Mouse (Mus musculus) liver, adult 2 months (tissue): ENCODE measurements around the gene Bid. TPM values are rescaled to one million over a fixed set of nuclear protein-coding genes. Genes with fewer than 3 reads are reported as not detected.
A peak's percentile ranks its signal among the peaks of the same experiment; 100 is the strongest.
"Not testable (repeated sequence)": the region's sequence is repeated elsewhere in the genome, so short reads cannot be mapped to it uniquely, and the experiment has no call there.

Experiments used
- DNase-seq: peaks from one replicate; pipeline ENCODE4 v3.0.0-alpha.2; 2011; ENCODE audit warnings: low read depth, low spot score; ENCODE audit errors: extremely low read depth
- H3K27ac ChIP-seq: fragments of 200-500 bp; replicated peaks from 2 replicates; pipeline ENCODE4 v1.5.1; 2012; ENCODE audit warnings: low read depth, mild to moderate bottlenecking, control low read depth, inconsistent platforms, low read length; ENCODE audit not compliant: insufficient read depth
- H3K27me3 ChIP-seq: fragments of 200-500 bp; 2 replicates; pipeline ENCODE4 v1.6.1; 2012; ENCODE audit warnings: mild to moderate bottlenecking, moderate library complexity, low read length, inconsistent platforms; ENCODE audit not compliant: control insufficient read depth, insufficient read depth
- H3K36me3 ChIP-seq: fragments of 200-500 bp; 2 replicates; pipeline ENCODE4 v1.6.1; 2012; ENCODE audit warnings: low read length, inconsistent platforms; ENCODE audit not compliant: control insufficient read depth, insufficient read depth
- H3K4me1 ChIP-seq: fragments of 200-500 bp; 2 replicates; pipeline ENCODE4 v1.6.1; 2011; ENCODE audit warnings: low read length; ENCODE audit not compliant: control insufficient read depth, insufficient read depth
- H3K4me3 ChIP-seq: fragments of 200-500 bp; 2 replicates; pipeline ENCODE4 v1.5.1; 2011; ENCODE audit warnings: low read depth, mild to moderate bottlenecking, control low read depth, low read length, moderate library complexity; ENCODE audit not compliant: insufficient read depth
- H3K79me2 ChIP-seq: fragments of 200-500 bp; 2 replicates; pipeline ENCODE4 v1.6.1; 2012; ENCODE audit warnings: inconsistent platforms, mild to moderate bottlenecking, low read length, moderate library complexity; ENCODE audit not compliant: control insufficient read depth, insufficient read depth
- H3K9ac ChIP-seq: fragments of 200-500 bp; 2 replicates; pipeline ENCODE4 v1.6.1; 2012; ENCODE audit warnings: low read depth, mild to moderate bottlenecking, control low read depth, inconsistent platforms, low read length
- CTCF ChIP-seq: fragments of 200-500 bp; IDR thresholded peaks from 2 replicates; pipeline ENCODE4 v1.5.1; 2011; ENCODE audit warnings: low read depth, low read length, control low read depth
- POLR2A ChIP-seq: fragments of 200-500 bp; IDR thresholded peaks from 2 replicates; pipeline ENCODE4 v1.6.1; 2011; ENCODE audit warnings: low read length, control low read depth; ENCODE audit not compliant: insufficient read depth; ENCODE audit errors: extremely low read depth
- WGBS: fragments of 180-500 bp; shearing (Covaris S2); methylation state at CpG from one replicate; pipeline ENCODE4 v1.1.7; 2018; 5-methylcytosine and 5-hydroxymethylcytosine counted together
- polyA plus RNA-seq: library from polyadenylated mRNA; depleted of rRNA; stranded (reverse); fragments of >200 nt; gene quantifications from 2 replicates; pipeline ENCODE4 v1.2.3, GENCODE M21; 2012
- total RNA-seq: library from RNA; depleted of rRNA; stranded (reverse); fragments of >200 nt; gene quantifications from 2 replicates; pipeline ENCODE4 v1.2.3, GENCODE M21; 2014

Bid gene
- total and polyA plus RNA-seq, 2 experiments, result 6.9 to 13.9 TPM

DNA sequence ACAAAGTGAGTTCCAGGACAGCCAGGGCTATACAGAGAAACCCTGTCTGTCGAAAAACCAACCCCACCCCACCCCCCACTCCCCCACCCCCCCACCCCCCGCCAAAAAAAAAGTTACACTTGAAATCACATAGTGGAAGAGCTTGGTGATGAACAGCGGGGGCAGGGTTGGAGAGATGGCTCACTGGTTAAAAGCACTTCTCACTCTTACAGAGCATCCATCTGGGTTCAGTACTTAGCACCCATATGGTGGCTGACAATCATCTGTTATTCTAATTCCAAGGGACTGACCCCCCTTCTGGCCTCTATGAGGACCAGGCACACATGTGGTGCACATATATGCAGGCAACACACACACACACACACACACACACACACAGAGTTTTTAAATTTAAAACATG, 1.3 kb upstream of the Bid start:
- Histone ChIP-seq H3K9ac (no peak overlapping the region), H3K27me3 (no peaks in the 10 kb centered on the region), H3K4me3 (no peak overlapping the region), H3K4me1 (peaks cover 8% of the 10 kb centered on the region), H3K36me3 (no peaks in the 10 kb centered on the region), H3K27ac (no peak overlapping the region), H3K79me2 (no peaks in the 10 kb centered on the region)
- 58% methylated on average over 3 of the region's 3 CpGs for WGBS
- DNase-seq, result no peak
- TF ChIP-seq CTCF (no peak), POLR2A (no peak)

DNA sequence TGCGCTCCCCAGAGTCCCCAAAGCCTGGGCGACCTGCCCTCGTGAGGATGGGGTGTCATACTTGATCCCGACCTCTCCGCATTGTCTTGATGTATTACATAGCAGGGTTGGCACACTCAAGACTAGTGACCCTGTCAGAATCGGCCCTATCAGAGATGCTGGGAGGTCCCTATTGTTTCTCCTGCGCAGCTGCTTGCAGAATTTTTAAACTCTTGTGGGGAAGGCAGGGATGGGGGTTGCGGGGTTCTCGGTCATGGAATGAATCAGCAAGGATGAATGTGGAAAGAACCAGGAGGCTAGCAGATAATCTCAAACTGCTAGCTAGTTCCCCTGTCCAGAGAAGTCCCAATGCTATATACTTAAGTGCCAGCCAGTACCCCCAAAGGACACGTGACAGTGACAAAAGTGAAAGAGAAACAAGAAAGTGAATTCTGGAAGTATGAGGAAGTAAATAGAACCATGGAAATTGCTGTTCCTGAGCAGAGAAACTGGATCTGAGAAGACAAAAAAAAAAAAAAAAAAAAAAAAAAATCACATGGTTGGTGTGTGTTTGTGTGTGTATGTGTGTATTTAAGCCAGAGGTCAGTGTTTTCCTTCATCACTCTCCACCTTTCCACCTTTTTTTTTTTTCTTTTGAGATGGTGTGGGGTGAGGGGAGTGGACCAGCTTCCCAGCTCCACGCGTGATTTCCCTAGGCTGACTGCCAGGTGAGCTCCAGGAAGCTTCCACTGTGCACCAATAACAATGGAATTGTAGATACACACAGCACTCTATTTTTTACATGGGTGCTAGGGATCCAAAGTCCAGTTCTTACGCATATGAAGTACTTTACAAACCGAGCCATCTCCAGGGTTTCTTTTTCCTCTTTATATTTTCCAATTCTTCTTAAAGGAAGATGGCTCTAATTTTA, 574 bp upstream of the Bid start:
- H3K9ac ChIP-seq, result peak overlapping the region; percentile 52; the same call in 1 of the 2 replicates
- H3K4me3 ChIP-seq, result peak overlapping the region; percentile 80
- DNase-seq, result peak; percentile 67
- not testable (repeated sequence) for H3K4me1 ChIP-seq, H3K27me3 ChIP-seq, H3K79me2 ChIP-seq, H3K36me3 ChIP-seq
- H3K27ac ChIP-seq, result peak overlapping the region; percentile 61
- 8% methylated on average over 10 of the region's 14 CpGs for WGBS

DNA sequence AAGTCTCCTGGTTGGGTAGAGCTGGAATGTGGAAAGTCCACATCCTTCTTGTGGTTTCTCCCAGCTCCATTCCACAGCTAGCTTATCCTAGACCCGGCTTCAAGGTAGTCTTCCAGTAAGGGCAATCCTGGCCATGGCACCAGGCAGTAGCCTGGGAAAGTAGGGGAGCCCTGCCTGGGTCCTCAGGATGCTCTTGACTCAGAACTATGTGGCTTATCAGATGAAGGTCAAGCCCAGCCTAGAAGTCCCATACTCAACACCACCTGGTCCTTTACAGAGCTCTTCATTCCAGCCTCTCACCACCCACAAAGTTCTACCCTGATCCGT, 1.0 kb downstream of the Bid start:
- Histone ChIP-seq H3K4me3 (no peak overlapping the region), H3K27ac (no peak overlapping the region), H3K27me3 (no peaks in the 10 kb centered on the region), H3K36me3 (no peaks in the 10 kb centered on the region), H3K9ac (no peak overlapping the region), H3K4me1 (peaks cover 8% of the 10 kb centered on the region), H3K79me2 (peaks cover 5% of the 10 kb centered on the region; the same call in 1 of the 2 replicates)
- no peak for TF ChIP-seq CTCF
- no peak for TF ChIP-seq POLR2A
- WGBS, result 46% methylated on average over 2 of the region's 2 CpGs
- no peak for DNase-seq

DNA sequence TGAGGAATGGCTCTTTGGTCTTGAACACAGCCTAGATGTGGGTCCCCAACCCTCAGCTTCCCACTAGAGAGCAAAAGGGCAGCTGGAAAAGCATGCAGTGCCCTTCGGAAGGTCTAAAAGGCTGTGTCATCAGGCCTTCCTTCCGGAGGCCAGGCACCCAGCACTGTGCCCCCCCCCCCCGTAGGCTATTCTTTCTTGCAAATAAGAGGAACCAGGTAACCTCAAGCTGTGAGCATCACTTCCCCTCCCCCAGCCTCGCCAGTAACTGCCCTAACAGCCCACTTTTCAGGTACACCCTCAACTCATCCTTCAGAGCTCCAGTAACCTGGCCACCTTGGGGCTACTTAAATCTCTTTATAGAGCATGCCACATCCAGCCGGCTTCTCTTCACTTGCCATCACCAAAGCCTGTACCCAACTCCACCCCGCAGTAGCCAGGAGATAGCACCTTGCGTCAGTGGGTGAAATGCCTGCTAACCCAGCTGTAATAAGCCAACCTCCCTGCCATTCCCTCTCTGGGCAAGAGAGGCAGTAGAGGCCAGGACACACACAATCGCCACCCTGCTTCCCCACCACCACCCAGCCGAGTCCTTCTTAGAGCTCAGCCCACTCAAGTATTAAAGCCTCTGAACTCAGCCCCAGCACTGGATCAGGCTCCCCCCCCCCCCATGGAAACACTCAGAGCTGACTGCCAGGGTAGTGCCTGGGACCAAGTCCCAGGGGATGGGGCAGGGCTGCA, 1.6 kb downstream of the Bid start:
- no peaks in the 10 kb centered on the region for H3K36me3 ChIP-seq
- H3K4me3 ChIP-seq, result no peak overlapping the region
- H3K79me2 ChIP-seq, result peaks cover 5% of the 10 kb centered on the region; the same call in 1 of the 2 replicates
- no peak overlapping the region for H3K9ac ChIP-seq
- peaks cover 8% of the 10 kb centered on the region for H3K4me1 ChIP-seq
- no peaks in the 10 kb centered on the region for H3K27me3 ChIP-seq
- peak; percentile 37 for DNase-seq
- TF ChIP-seq POLR2A (no peak), CTCF (peak; percentile 60)
- no peak overlapping the region for H3K27ac ChIP-seq
- WGBS, result 39% methylated on average over 9 of the region's 9 CpGs

DNA sequence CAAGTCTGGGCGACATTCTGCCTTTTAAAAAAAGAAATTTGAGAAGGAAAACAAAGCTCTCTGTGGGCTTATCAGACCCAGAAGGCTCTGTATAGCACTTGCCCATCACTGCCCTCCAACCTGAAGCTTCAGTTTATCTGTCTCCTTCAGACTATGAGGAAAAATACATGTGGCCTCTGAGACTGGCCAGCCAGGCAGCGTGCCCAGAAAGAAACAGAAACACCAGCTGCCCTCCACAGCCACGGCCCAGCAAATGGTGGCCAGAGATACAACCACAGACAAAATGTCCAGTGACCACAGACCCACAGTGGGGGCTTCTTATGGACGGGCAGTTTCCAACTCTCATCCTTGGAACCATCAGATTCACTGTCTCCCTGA, 2.1 kb downstream of the Bid start:
- H3K36me3 ChIP-seq, result no peaks in the 10 kb centered on the region
- H3K79me2 ChIP-seq, result peaks cover 5% of the 10 kb centered on the region; the same call in 1 of the 2 replicates
- no peak for TF ChIP-seq CTCF
- no peak for TF ChIP-seq POLR2A
- 75% methylated on average over 4 of the region's 4 CpGs for WGBS
- DNase-seq, result no peak
- H3K4me1 ChIP-seq, result peaks cover 8% of the 10 kb centered on the region
- H3K27me3 ChIP-seq, result no peaks in the 10 kb centered on the region
- H3K4me3 ChIP-seq, result no peak overlapping the region
- H3K9ac ChIP-seq, result no peak overlapping the region
- H3K27ac ChIP-seq, result no peak overlapping the region

DNA sequence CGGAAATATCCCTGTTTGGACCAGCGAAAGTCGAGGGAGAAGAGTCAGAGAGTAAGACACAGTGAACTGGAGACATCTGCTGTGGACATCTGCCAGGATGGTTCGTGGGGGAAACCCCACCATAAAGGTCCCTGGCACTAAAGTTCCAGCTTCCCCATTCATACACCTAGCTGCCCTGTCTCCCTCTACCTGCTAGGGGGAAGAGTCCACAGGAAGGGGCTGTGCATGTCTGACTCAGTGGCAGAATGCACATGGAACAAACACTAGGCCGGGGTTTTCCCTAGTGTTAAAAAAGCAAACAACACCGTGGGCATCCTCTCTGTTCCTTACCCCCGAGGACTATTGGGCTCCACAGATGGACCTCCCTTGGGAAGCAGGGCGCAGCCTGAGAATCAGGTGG, 2.9 kb downstream of the Bid start:
- no peak overlapping the region for H3K27ac ChIP-seq
- no peak for DNase-seq
- H3K4me1 ChIP-seq, result peaks cover 8% of the 10 kb centered on the region
- peaks cover 5% of the 10 kb centered on the region; the same call in 1 of the 2 replicates for H3K79me2 ChIP-seq
- no peak overlapping the region for H3K9ac ChIP-seq
- 83% methylated on average over 8 of the region's 8 CpGs for WGBS
- H3K27me3 ChIP-seq, result no peaks in the 10 kb centered on the region
- H3K36me3 ChIP-seq, result no peaks in the 10 kb centered on the region
- TF ChIP-seq POLR2A, result no peak
- TF ChIP-seq CTCF, result no peak
- H3K4me3 ChIP-seq, result no peak overlapping the region
